Mouse (Mus musculus) MEL (cell line): ENCODE results near the gene Adgrv1.

Experiments used
- CHD1 ChIP-seq: IDR thresholded peaks from 2 replicates; pipeline ENCODE4 v1.6.1; 2012; ENCODE audit warnings: low read depth, mild to moderate bottlenecking, inconsistent platforms, low read length, improper control_type of control experiment
- CTCF ChIP-seq, 3 experiments: IDR thresholded peaks in 2 of 3; conservative IDR thresholded peaks in 1 of 3; 2 replicates each; pipeline ENCODE4 v1.5.1; 2011 to 2012; ENCODE audit warnings: low read length in 3 of 3, low read depth in 2 of 3, mild to moderate bottlenecking in 2 of 3, improper control_type of control experiment in 1 of 3, inconsistent platforms in 1 of 3, mixed read lengths in 1 of 3, moderate library complexity in 1 of 3; ENCODE audit not compliant: control insufficient read depth in 1 of 3, insufficient read depth in 1 of 3, poor library complexity in 1 of 3, severe bottlenecking in 1 of 3
- GATA1 ChIP-seq: IDR thresholded peaks from 2 replicates; pipeline ENCODE4 v1.6.1; 2011; ENCODE audit warnings: low read depth, low read length, improper control_type of control experiment
- POLR2A ChIP-seq, 2 experiments: IDR thresholded peaks; 2 replicates each; pipeline ENCODE4 v1.6.1; 2011 to 2012; ENCODE audit warnings: low read length in 2 of 2, mild to moderate bottlenecking in 2 of 2, control low read depth in 1 of 2, improper control_type of control experiment in 1 of 2, low read depth in 1 of 2, moderate library complexity in 1 of 2; ENCODE audit not compliant: control insufficient read depth in 1 of 2, insufficient read depth in 1 of 2, poor library complexity in 1 of 2
- POLR2AphosphoS2 ChIP-seq: IDR thresholded peaks from 2 replicates; pipeline ENCODE4 v1.6.1; 2011; ENCODE audit warnings: low read length, improper control_type of control experiment
- POLR2AphosphoS5 ChIP-seq: IDR thresholded peaks from 2 replicates; pipeline ENCODE4 v1.6.1; 2012; ENCODE audit warnings: low read depth, borderline replicate concordance, mild to moderate bottlenecking, inconsistent platforms, low read length, moderate library complexity, mixed read lengths
- TBP ChIP-seq: IDR thresholded peaks from 2 replicates; pipeline ENCODE4 v1.8.0; 2011; ENCODE audit warnings: low read depth, low read length, improper control_type of control experiment
- USF1 ChIP-seq: IDR thresholded peaks from 2 replicates; pipeline ENCODE4 v1.6.1; 2014; ENCODE audit warnings: low read depth, mild to moderate bottlenecking, inconsistent platforms, low read length, improper control_type of control experiment, moderate library complexity

DNA sequence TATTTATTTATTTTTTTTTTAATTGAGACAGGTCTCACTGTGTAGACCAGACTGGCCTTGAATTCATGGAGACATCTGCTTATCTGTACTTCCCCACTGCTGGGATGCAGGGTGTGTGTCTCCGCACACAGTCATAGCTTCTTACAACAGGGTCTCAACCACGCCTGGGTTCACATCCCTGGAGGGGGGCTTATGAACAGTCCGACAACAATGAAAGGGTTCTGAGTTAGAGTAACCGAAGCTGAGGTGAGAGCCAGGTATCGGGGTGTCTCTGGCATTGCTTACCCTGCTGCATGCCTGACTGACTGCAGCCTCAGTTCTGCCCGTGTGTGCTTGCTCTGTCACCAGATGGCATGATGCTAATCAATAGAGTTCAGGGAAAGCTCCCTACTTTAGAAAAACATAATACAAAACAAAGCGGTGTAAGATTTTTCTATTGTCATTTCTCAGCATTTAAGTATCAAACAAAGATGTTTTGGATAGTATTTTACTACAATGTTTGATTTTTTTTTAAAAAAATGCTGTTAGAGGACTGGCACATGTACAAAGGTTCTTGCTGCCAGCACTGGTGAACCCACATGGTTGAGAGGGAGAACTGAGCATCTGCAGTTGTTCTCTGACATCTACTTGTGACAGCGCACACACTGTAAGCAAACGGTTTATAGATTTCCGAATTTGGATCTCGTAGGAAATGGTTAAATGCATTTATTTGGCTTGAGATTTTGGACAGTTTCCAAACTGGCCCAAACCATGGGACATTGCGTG is 30.8 kb upstream of the Adgrv1 start:
- TF ChIP-seq GATA1 (no peak), POLR2AphosphoS2 (no peak), POLR2AphosphoS5 (no peak), CHD1 (no peak), USF1 (no peak), TBP (no peak), CTCF (IDR thresholded peaks at IDR 0.05 in 2 of 3, conservative IDR thresholded peaks at IDR 0.05 in 1 of 3; ENCODE audit: control insufficient read depth in 1 of 3, insufficient read depth in 1 of 3, low read depth in 2 of 3, low read length in 3 of 3, poor library complexity in 1 of 3, severe bottlenecking in 1 of 3) (no peak), POLR2A (IDR thresholded peaks at IDR 0.05; ENCODE audit: control insufficient read depth in 1 of 2, insufficient read depth in 1 of 2, low read depth in 1 of 2, low read length in 2 of 2, poor library complexity in 1 of 2) (no peak)
